Mouse (Mus musculus): Measurements from ENCODE around the gene Klk1b27.
"Not testable (repeated sequence)": the region's sequence is repeated elsewhere in the genome, so short reads cannot be mapped to it uniquely, and the experiment has no call there.

The Klk1b27 gene

DNA sequence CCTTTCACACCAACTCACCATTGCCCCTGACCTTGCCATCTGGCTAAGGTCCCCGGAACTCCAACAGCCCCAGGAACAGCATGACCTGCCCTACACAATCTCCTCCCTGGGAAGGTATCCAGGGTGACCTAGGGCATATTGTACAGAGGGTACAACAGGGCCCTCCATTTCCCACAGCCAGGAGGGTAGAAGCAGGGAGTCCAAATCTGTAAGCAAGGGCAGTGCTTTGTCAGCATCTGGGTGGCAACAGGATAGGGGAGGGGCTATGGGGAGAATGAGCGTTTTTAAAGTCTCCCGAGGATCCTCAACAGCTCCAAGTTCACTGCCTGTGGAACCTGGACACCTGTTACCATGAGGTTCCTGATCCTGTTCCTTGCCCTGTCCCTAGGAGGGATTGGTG, at the start of gene Klk1b27:
Gene Klk1b27 (plus strand): TSS at position 301 of the 400 bp plus-strand sequence.
- not testable (repeated sequence) for DNase-seq (ENCODE audit: low read depth)

DNA sequence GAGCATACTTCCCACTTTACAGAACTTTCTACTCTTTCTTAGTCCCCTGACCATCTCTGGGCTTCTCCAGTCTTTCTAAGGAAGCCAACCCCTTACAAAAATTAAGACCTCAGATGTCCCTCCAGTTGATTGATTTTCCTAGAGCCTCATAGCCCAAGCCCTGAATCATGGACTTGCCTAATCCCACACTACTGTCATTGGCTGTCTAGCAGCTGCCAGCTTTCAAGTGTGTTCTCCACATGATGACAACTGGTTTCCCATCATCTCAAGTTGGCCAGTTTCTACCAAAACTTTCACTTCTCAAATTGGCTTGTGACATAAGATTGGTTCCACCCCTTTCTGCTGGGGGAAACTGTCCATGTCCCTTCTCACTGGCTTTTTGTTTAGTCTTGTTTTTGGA, 47.2 kb upstream of the Klk1b27 start:
- no peak for DNase-seq (ENCODE audit: low read depth)

- DNase-seq (ENCODE audit: low read depth): not testable (repeated sequence)
These were observed 40.2 kb upstream of the Klk1b27 start, which contains the start of gene Klk1b26 for GRCm38 (mm10) chr7:44011868-44012267. TSS of gene Klk1b26 (plus strand) at chr7:44012168.

- not testable (repeated sequence) for DNase-seq (ENCODE audit: low read depth)
These were observed 37.4 kb upstream of the Klk1b27 start for GRCm38 (mm10) chr7:44014666-44015065.

DNA sequence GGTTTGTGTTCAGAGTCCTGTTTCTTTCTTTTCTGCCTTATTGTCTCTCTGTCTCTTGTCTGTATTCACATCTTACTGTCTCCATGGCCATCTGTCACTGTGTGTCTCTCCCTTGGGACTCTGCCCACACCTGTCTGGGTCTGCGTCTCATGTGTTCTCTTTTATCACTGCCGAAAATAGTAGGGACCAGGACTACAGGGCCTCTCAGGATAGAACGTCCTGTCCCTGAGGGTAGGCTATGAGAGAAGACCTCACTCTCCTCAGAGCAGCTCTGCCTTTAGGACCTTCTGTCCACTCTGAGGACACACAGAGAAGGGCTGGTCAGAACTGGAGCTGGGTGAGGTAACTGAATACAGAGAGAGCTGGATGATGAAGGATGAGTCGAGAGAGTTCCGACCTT, 37.0 kb upstream of the Klk1b27 start:
- DNase-seq (ENCODE audit: low read depth): no peak

DNA sequence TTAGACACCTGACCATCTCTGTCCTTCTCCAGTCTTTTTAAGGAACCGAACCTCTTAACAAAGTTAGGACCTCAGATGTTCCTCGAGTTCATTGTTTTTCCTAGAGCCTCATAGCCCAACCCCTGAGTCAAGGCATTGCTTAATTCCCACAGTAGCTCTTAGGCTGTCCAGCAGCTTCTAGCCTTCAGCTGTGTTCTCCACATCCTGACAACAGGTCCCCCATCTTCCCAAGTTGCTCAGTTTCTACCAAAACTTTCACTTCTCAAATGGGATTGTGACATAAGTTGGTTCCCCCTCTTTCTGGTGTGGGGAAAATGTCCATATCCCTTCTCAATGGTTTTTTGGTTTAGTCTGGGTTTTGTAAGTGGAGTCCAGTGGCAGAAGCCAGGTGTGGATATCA, 20.0 kb downstream of the Klk1b27 start:
- DNase-seq (ENCODE audit: low read depth): no peak

- DNase-seq (ENCODE audit: low read depth): no peak
These were observed 25.6 kb downstream of the Klk1b27 start for GRCm38 (mm10) chr7:44077703-44078102.

DNA sequence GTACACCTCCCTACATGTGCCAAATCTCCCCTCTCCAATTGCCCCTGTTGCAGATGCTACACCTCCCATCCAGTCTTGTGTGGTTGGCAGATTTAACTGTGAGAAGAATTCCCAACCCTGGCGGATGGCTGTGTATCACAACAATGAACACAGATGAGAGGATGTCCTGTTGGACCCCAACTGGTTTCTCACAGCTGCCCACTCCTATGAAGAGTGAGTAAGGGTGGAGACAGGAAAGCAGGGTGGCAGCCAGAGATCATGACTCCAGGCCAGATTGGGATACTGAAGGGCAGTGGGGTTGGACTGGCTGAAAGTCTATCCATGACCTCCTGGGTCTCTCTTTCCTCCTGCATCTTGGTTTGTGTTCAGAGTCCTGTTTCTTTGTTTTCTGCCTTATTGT, 44.0 kb downstream of the Klk1b27 start:
- DNase-seq (ENCODE audit: low read depth): no peak

DNA sequence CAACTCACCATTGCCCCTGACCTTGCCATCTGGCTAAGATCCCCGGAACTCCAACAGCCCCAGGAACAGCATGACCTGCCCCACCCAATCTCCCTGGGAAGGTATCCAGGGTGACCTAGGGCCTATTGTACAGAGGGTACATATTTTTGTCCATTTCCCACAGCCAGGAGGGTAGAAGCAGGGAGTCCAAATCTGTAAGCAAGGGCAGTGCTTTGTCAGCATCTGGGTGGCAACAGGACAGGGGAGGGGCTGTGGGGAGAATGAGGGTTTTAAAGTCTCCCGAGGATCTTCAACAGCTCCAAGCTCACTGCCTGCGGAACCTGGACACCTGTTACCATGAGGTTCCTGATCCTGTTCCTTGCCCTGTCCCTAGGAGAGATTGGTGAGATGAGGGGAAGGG, 49.9 kb downstream of the Klk1b27 start, which contains the start of gene Klk1b21:
Gene Klk1b21 (plus strand): TSS at position 301 of the 400 bp plus-strand sequence.
- not testable (repeated sequence) for DNase-seq (ENCODE audit: low read depth)
